Mouse (Mus musculus) small intestine, adult 2 months (tissue): ENCODE measurements at regions not wholly inside any gene's neighbourhood (a gene's known extent, or its start where the extent isn't known, plus 50 kb on each side); places are given as distances from the start of the nearest gene placed in this dataset.

ENCODE experiments used
- CTCF ChIP-seq: fragments of 200-500 bp; IDR thresholded peaks from 2 replicates; pipeline ENCODE4 v1.5.1; 2012; ENCODE audit warnings: low read depth, mild to moderate bottlenecking, control low read depth, inconsistent platforms, low read length, moderate library complexity, mixed read lengths; ENCODE audit not compliant: insufficient replicate concordance, insufficient read length; ENCODE audit errors: extremely low read depth
- POLR2A ChIP-seq: fragments of 200-500 bp; IDR thresholded peaks from 2 replicates; pipeline ENCODE4 v1.6.1; 2012; ENCODE audit warnings: low read depth, mild to moderate bottlenecking, control low read depth, inconsistent platforms, low read length, moderate library complexity

DNA sequence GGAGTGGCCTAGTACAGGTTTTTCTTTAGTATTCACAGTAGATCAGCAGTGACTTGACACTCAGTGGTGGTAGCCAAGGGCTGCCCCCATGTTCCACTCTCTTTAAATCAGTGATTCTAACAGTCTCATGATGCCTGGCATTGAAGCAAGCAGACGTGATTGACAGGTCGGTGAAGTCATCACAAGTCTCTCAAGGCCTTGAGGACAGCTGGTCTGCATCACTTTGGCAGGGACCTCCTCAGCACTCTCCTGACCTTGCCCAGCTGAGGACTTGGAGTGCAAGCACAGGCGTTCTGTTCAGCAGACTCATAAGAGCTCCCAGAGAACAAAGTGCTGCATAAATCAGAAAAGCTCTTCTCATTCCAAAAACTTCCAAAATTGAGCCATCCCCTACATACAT lies 285.4 kb upstream of the Klf3 start:
- no peak for TF ChIP-seq POLR2A
- no peak for TF ChIP-seq CTCF
